Mouse (Mus musculus) lung, postnatal 0 days (tissue): ENCODE measurements around the gene Ptpn3. TPM values are rescaled to one million over a fixed set of nuclear protein-coding genes. Genes with fewer than 3 reads are reported as not detected.

Experiments
- ATAC-seq: fragments of 200-750 bp; cut with Nextera tagmentation; 2 replicates; pipeline ENCODE4 v1.8.0; 2017; ENCODE audit warnings: moderate library complexity
- DNase-seq: peaks from one replicate; pipeline ENCODE4 v3.0.0-alpha.2; 2016; ENCODE audit warnings: low spot score
- H3K27ac ChIP-seq: fragments of 300-500 bp; sonication (generic); 2 replicates; pipeline ENCODE4 v1.5.1; 2014; ENCODE audit warnings: antibody characterized with exemption, mild to moderate bottlenecking, low read length, mixed read lengths
- H3K27me3 ChIP-seq: fragments of 300-500 bp; sonication (generic); replicated peaks from 2 replicates; pipeline ENCODE4 v1.6.1; 2014; ENCODE audit warnings: low read length, mixed read lengths; ENCODE audit not compliant: insufficient read depth
- H3K36me3 ChIP-seq: fragments of 300-500 bp; sonication (generic); 2 replicates; pipeline ENCODE4 v1.6.1; 2014; ENCODE audit warnings: low read length, mixed read lengths; ENCODE audit not compliant: insufficient read depth
- H3K4me1 ChIP-seq: fragments of 300-500 bp; sonication (generic); 2 replicates; pipeline ENCODE4 v1.6.1; 2014; ENCODE audit warnings: antibody characterized with exemption, low read depth, low read length, mixed read lengths; ENCODE audit not compliant: insufficient read depth
- H3K4me2 ChIP-seq: fragments of 300-500 bp; sonication (generic); replicated peaks from 2 replicates; pipeline ENCODE4 v1.6.1; 2014; ENCODE audit warnings: low read depth, mild to moderate bottlenecking, low read length, moderate library complexity, mixed read lengths
- H3K4me3 ChIP-seq: fragments of 300-500 bp; sonication (generic); 2 replicates; pipeline ENCODE4 v1.5.1; 2014; ENCODE audit warnings: low read depth, low read length
- H3K9ac ChIP-seq: fragments of 300-500 bp; sonication (generic); replicated peaks from 2 replicates; pipeline ENCODE4 v1.6.1; 2014; ENCODE audit warnings: low read depth, mild to moderate bottlenecking
- H3K9me3 ChIP-seq: fragments of 300-500 bp; sonication (generic); 2 replicates; pipeline ENCODE4 v1.6.1; 2016; ENCODE audit warnings: low read length, mixed read lengths
- CTCF ChIP-seq: IDR thresholded peaks from 2 replicates; pipeline ENCODE4 v1.5.1; 2016; ENCODE audit warnings: antibody characterized with exemption, mild to moderate bottlenecking
- EP300 ChIP-seq: IDR thresholded peaks from 2 replicates; pipeline ENCODE4 v1.6.1; 2016; ENCODE audit warnings: antibody characterized with exemption, mild to moderate bottlenecking, control low read depth
- WGBS: fragments of 180-500 bp; shearing (Covaris S2); extraction: QIAGEN DNeasy Blood & Tissue Kit; methylation state at CpG from one replicate; pipeline ENCODE4 v1.1.7; 2014; 5-methylcytosine and 5-hydroxymethylcytosine counted together
- polyA plus RNA-seq: library from polyadenylated mRNA; unstranded; fragments of >200 nt; fragmentation: Nextera tagmentation; extraction: Ambion mirVana; gene quantifications from 2 replicates; pipeline ENCODE4 v1.2.1, GENCODE M21; 2015

Ptpn3 gene
- polyA plus RNA-seq, 1 experiment from 2014 or later: 4.7 TPM

DNA sequence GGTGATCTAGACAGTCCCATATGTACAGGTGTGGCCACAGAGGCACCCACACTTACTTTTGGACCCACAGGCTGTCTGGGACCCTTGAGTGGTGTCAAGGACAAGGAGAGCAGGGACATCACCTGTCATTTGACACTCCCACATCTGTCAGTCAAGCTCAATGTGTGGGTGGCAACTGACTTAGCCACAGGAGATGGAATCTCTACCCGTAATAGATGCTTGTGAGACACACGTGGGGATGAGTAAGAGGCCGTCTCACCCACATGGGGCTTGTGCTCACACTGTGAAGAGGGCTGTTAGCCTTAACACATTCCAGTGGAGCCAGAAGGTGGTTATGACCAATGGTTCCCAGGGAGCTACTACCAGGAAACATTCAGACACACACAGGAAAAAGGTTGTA, 13.8 kb downstream of the Ptpn3 start:
- 84% methylated on average over 3 of the region's 3 CpGs for WGBS
- H3K9ac ChIP-seq: no peak overlapping the region
- H3K4me3 ChIP-seq: no peak overlapping the region
- no peak for TF ChIP-seq CTCF
- no peak for TF ChIP-seq EP300
- no peak overlapping the region for H3K4me2 ChIP-seq
- DNase-seq (no peak), ATAC-seq (no peak)
- H3K9me3 ChIP-seq: no peaks in the 10 kb centered on the region
- no peak overlapping the region for H3K27ac ChIP-seq
- no peaks in the 10 kb centered on the region for H3K36me3 ChIP-seq
- no peaks in the 10 kb centered on the region for H3K4me1 ChIP-seq
- no peaks in the 10 kb centered on the region for H3K27me3 ChIP-seq

DNA sequence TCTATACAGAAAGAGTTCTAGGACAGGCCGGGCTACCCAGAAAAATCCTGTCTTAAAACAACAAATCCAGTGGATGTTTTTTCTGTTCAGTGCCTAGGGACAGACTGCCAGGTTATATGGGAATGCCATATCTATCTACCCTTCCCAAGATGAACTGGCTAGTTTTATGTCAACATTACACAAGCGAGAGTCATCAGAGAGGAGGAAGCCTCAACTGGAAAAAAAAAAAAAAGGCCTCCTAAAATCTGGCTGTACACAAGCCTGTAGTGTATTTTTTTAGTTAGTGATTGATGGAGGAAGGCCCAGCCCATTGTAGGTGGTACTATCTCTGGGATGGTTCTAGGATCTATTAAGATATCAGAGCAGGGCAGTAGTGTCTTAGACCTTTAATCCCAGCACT, 16.4 kb downstream of the Ptpn3 start:
- 77% methylated on average over 2 of the region's 2 CpGs for WGBS

DNA sequence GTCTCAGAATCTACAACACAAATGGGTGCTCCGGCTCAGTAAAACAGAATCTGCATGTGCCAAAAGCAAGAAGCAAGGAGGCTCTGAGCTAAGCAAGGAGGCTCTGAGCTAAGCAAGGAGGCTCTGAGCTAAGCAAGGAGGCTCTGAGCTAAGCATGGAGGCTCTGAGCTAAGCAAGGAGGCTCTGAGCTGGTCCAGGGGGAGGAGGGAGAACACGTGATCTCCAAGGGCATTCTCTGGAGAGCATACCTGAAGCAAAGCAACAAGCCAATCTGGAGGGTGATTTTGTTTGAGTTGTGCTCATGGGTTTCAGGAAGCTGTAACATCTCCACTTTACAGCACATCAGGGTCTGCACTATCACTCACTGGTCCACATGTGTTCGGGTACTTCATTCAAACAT, 18.4 kb downstream of the Ptpn3 start:
- H3K4me2 ChIP-seq: no peak overlapping the region
- TF ChIP-seq EP300 (no peak), CTCF (no peak)
- DNase-seq: peak; percentile 40
- no peak overlapping the region for H3K27ac ChIP-seq
- H3K27me3 ChIP-seq: no peaks in the 10 kb centered on the region
- H3K4me3 ChIP-seq: no peak overlapping the region
- H3K9me3 ChIP-seq: no peaks in the 10 kb centered on the region
- H3K36me3 ChIP-seq: no peaks in the 10 kb centered on the region
- no peak overlapping the region for H3K9ac ChIP-seq
- peaks cover 5% of the 10 kb centered on the region; the same call in 1 of the 2 replicates for H3K4me1 ChIP-seq
- 56% methylated on average over 3 of the region's 3 CpGs for WGBS
- ATAC-seq: peak; percentile 61; the same call in 1 of the 2 replicates

More for the DNA sequence above, 16.4 kb downstream of the Ptpn3 start:
- no peak for ATAC-seq
- no peak for TF ChIP-seq EP300
- no peak for TF ChIP-seq CTCF
- DNase-seq: no peak
- H3K4me1 ChIP-seq: no peaks in the 10 kb centered on the region
- no peaks in the 10 kb centered on the region for H3K36me3 ChIP-seq
- no peak overlapping the region for H3K4me3 ChIP-seq
- no peak overlapping the region for H3K4me2 ChIP-seq
- H3K27me3 ChIP-seq: no peaks in the 10 kb centered on the region
- no peaks in the 10 kb centered on the region for H3K9me3 ChIP-seq
- H3K9ac ChIP-seq: no peak overlapping the region
- H3K27ac ChIP-seq: no peak overlapping the region

DNA sequence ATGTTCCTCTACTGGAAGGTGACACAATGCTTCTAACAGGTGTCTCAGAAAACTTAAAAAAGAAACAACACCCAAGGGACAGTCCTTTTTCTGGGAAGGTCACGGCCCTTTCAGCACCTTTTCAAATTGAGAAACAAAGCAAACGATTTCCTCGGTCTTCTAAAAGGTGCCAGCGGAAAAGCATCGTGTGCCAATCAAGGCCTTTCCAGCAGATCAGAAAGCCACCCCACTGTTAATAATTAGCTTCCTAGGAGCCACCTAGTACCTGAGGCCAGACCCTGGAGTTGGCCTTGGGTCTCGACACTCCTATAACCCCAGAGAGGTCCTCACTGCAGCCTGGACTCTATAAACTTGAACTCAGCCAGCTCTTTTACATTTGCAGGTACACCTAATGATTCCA, 19.0 kb downstream of the Ptpn3 start:
- Histone ChIP-seq H3K27me3 (no peaks in the 10 kb centered on the region), H3K4me2 (no peak overlapping the region), H3K4me1 (peaks cover 5% of the 10 kb centered on the region; the same call in 1 of the 2 replicates), H3K9me3 (no peaks in the 10 kb centered on the region), H3K9ac (no peak overlapping the region), H3K4me3 (no peak overlapping the region), H3K27ac (no peak overlapping the region), H3K36me3 (no peaks in the 10 kb centered on the region)
- no peak for ATAC-seq
- TF ChIP-seq EP300 (no peak), CTCF (no peak)
- DNase-seq: no peak
- WGBS: 55% methylated on average over 6 of the region's 6 CpGs

DNA sequence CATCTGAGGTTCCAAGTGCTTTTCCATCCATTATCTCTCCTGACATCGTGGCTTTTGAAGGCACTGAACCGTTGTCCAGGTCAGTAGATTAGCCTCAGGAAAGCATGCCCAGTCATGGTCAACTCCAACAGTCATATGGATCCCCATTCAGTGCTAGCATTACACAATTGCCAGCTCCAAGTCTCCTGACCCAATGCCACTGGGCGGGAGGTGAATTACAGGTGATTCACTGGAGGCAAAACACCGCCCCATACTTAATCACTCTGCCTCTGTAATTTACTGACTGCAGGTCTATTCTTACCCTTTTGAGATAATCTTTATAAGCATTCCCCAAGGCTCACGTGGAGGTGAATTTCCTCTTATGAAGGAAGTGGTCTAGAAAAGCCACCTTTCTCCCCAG, 19.5 kb downstream of the Ptpn3 start:
- H3K4me1 ChIP-seq: peaks cover 5% of the 10 kb centered on the region; the same call in 1 of the 2 replicates
- H3K4me3 ChIP-seq: no peak overlapping the region
- peak; percentile 60 for ATAC-seq
- H3K9me3 ChIP-seq: no peaks in the 10 kb centered on the region
- no peak overlapping the region for H3K9ac ChIP-seq
- DNase-seq: peak; percentile 28
- no peak overlapping the region for H3K4me2 ChIP-seq
- H3K27me3 ChIP-seq: no peaks in the 10 kb centered on the region
- 68% methylated on average over 5 of the region's 5 CpGs for WGBS
- H3K36me3 ChIP-seq: no peaks in the 10 kb centered on the region
- H3K27ac ChIP-seq: no peak overlapping the region
- TF ChIP-seq EP300: no peak
- no peak for TF ChIP-seq CTCF

DNA sequence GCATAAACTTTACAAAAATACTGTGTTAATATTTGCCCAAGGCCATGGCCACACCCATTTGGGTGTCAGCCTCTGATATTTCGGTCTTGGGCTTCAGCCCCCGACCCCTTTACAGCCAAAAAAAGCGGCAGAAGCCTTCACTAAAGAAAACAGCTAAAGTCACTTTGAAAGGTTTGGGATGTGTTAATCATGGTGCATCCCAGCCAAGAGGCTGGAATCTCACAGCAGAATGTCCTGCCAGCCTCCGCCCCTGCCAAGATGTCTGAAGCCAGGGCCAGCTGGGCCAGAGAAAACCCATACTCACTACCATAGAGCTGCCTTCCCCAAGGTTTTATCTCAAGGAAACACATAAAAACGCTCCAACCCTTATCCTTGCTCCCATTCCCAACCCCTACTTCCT, 20.7 kb downstream of the Ptpn3 start:
- H3K27me3 ChIP-seq: no peaks in the 10 kb centered on the region
- H3K9ac ChIP-seq: no peak overlapping the region
- WGBS: 64% methylated on average over 5 of the region's 5 CpGs
- H3K4me3 ChIP-seq: no peak overlapping the region
- no peak for ATAC-seq
- TF ChIP-seq CTCF: no peak
- TF ChIP-seq EP300: no peak
- no peak overlapping the region for H3K27ac ChIP-seq
- no peaks in the 10 kb centered on the region for H3K36me3 ChIP-seq
- peaks cover 5% of the 10 kb centered on the region; the same call in 1 of the 2 replicates for H3K4me1 ChIP-seq
- H3K9me3 ChIP-seq: no peaks in the 10 kb centered on the region
- H3K4me2 ChIP-seq: no peak overlapping the region
- DNase-seq: peak; percentile 37

DNA sequence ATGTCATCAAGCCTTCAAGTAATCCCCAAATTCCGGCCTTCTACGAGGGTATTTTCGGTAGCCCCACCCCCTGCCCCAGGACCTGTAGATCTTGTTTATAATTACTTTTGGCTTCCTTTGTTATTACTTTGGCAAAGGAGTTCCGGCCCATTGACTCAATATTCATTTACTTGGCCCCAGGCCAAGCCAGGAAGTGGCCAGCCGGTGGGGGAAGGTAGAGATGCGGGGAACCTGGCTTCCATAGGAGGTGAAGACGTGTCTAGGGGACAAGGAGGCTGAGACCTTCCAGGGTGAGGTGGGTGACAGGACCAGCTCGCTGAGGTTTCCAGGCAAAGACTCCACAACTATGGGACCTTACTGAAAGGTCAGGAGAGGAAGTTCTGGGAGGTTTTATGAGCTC, 22.4 kb downstream of the Ptpn3 start:
- H3K4me1 ChIP-seq: peaks cover 5% of the 10 kb centered on the region; the same call in 1 of the 2 replicates
- no peak overlapping the region for H3K4me3 ChIP-seq
- H3K9me3 ChIP-seq: no peaks in the 10 kb centered on the region
- 16% methylated on average over 8 of the region's 8 CpGs for WGBS
- no peak overlapping the region for H3K4me2 ChIP-seq
- H3K9ac ChIP-seq: no peak overlapping the region
- ATAC-seq (no peak), DNase-seq (peak; percentile 46)
- H3K27ac ChIP-seq: no peak overlapping the region
- H3K27me3 ChIP-seq: no peaks in the 10 kb centered on the region
- no peaks in the 10 kb centered on the region for H3K36me3 ChIP-seq
- no peak for TF ChIP-seq CTCF
- no peak for TF ChIP-seq EP300
